Mouse (Mus musculus) G1E (cell line): Measurements from ENCODE around the gene Ibtk.

Experiments
- CTCF ChIP-seq: IDR thresholded peaks from 2 replicates; pipeline ENCODE4 v1.5.1; 2012; ENCODE audit warnings: low read depth, low read length, inconsistent platforms, mixed read lengths
- GATA1 ChIP-seq: IDR thresholded peaks from 2 replicates; pipeline ENCODE4 v1.6.1; 2012; ENCODE audit warnings: borderline replicate concordance, low read length, inconsistent platforms, mixed read lengths
- POLR2AphosphoS5 ChIP-seq: IDR thresholded peaks from 2 replicates; pipeline ENCODE4 v1.6.1; 2012; ENCODE audit warnings: low read depth, low read length, inconsistent platforms; ENCODE audit not compliant: insufficient replicate concordance
- TAL1 ChIP-seq: conservative IDR thresholded peaks from 2 replicates; pipeline ENCODE4 v1.6.1; 2012; ENCODE audit warnings: low read depth, low read length, inconsistent platforms, mixed read lengths

GRCm38 (mm10) chr9:85653401-85653800 is 95.7 kb downstream of the Ibtk start:
- no peak for TF ChIP-seq CTCF
- no peak for TF ChIP-seq POLR2AphosphoS5
- no peak for TF ChIP-seq GATA1
- TF ChIP-seq TAL1, result no peak
